Mouse (Mus musculus) lung, postnatal 0 days (tissue): ENCODE measurements around the gene Mcu.

Experiments used
- CTCF ChIP-seq: IDR thresholded peaks from 2 replicates; pipeline ENCODE4 v1.5.1; 2016; ENCODE audit warnings: antibody characterized with exemption, mild to moderate bottlenecking
- EP300 ChIP-seq: IDR thresholded peaks from 2 replicates; pipeline ENCODE4 v1.6.1; 2016; ENCODE audit warnings: antibody characterized with exemption, mild to moderate bottlenecking, control low read depth

DNA sequence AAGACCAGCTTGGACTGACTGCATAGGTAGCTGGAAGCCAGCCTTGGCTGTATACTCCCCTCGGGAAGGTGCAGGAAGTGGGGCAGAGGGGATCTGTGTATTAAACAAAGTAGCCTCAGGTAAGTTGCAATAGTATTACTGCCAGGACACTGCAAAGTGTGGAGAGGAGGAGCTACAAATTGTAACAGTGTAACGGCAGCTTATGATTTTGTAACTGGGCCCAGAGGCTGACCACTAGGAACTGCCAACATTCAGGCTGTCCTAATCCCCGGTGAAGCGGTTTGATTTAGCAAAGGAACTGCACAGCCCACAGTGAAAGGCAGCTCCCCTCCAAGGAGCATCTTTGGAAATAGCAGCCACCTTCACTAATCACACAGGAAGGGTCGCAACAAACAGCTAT lies 3.2 kb downstream of the Mcu start:
- no peak for TF ChIP-seq CTCF
- TF ChIP-seq EP300: no peak
